Mouse (Mus musculus): Measurements from ENCODE around the gene Glis1. TPM values are rescaled to one million over a fixed set of nuclear protein-coding genes. Genes with fewer than 3 reads are reported as not detected.
A peak's percentile ranks its signal among the peaks of the same experiment; 100 is the strongest.
"Not testable (repeated sequence)": the region's sequence is repeated elsewhere in the genome, so short reads cannot be mapped to it uniquely, and the experiment has no call there.

Gene Glis1
- polyA plus RNA-seq, 1 experiment from 2014 or later, result 4.9 TPM

GRCm38 (mm10) chr4:107597226-107597897 lies 163.0 kb downstream of the Glis1 start:
- WGBS, result 53% methylated on average over 9 of the region's 9 CpGs
- no peak for ATAC-seq (ENCODE audit: low FRiP score, low read depth)
- Histone ChIP-seq H3K27me3 (replicated peaks) (no peaks in the 10 kb centered on the region), H3K36me3 (no peaks in the 10 kb centered on the region), H3K4me1 (peaks cover 17% of the 10 kb centered on the region), H3K9me3 (no peaks in the 10 kb centered on the region), H3K9ac (no peak overlapping the region), H3K4me3 (no peak overlapping the region), H3K4me2 (replicated peaks) (no peak overlapping the region), H3K27ac (no peak overlapping the region)

GRCm38 (mm10) chr4:107597898-107598580 lies 163.6 kb downstream of the Glis1 start:
- Histone ChIP-seq H3K9ac (no peak overlapping the region), H3K4me1 (peaks cover 14% of the 10 kb centered on the region), H3K9me3 (no peaks in the 10 kb centered on the region), H3K4me2 (replicated peaks) (peak overlapping the region; percentile 20; the same call in 1 of the 2 replicates), H3K27me3 (replicated peaks) (no peaks in the 10 kb centered on the region), H3K4me3 (no peak overlapping the region), H3K36me3 (no peaks in the 10 kb centered on the region), H3K27ac (no peak overlapping the region)
- WGBS, result 15% methylated on average over 10 of the region's 10 CpGs
- ATAC-seq (ENCODE audit: low FRiP score, low read depth), result peak; percentile 64

- WGBS, result 90% methylated on average over 5 of the region's 5 CpGs
- H3K27me3 ChIP-seq (replicated peaks); H3K4me3 ChIP-seq; H3K27ac ChIP-seq; H3K36me3 ChIP-seq; H3K9ac ChIP-seq; ATAC-seq (ENCODE audit: low FRiP score, low read depth); H3K4me2 ChIP-seq (replicated peaks); H3K9me3 ChIP-seq: not testable (repeated sequence)
- H3K4me1 ChIP-seq, result peaks cover 14% of the 10 kb centered on the region
Measured at GRCm38 (mm10) chr4:107598581-107598958, 164.2 kb downstream of the Glis1 start.

- H3K27ac ChIP-seq, result no peak overlapping the region
- no peak overlapping the region for H3K4me3 ChIP-seq
- H3K4me1 ChIP-seq, result peaks cover 12% of the 10 kb centered on the region
- WGBS, result 56% methylated on average over 7 of the region's 7 CpGs
- ATAC-seq (ENCODE audit: low FRiP score, low read depth), result no peak
- no peaks in the 10 kb centered on the region for H3K9me3 ChIP-seq
- H3K4me2 ChIP-seq (replicated peaks), result no peak overlapping the region
- H3K9ac ChIP-seq, result no peak overlapping the region
- no peaks in the 10 kb centered on the region for H3K27me3 ChIP-seq (replicated peaks)
- no peaks in the 10 kb centered on the region for H3K36me3 ChIP-seq
Measured at GRCm38 (mm10) chr4:107602284-107602683, 167.9 kb downstream of the Glis1 start.

GRCm38 (mm10) chr4:107602787-107603186 lies 168.4 kb downstream of the Glis1 start:
- Histone ChIP-seq H3K27me3 (replicated peaks) (no peaks in the 10 kb centered on the region), H3K27ac (no peak overlapping the region), H3K9me3 (no peaks in the 10 kb centered on the region), H3K4me3 (no peak overlapping the region), H3K36me3 (no peaks in the 10 kb centered on the region), H3K9ac (no peak overlapping the region), H3K4me2 (replicated peaks) (no peak overlapping the region), H3K4me1 (peaks cover 7% of the 10 kb centered on the region)
- no peak for ATAC-seq (ENCODE audit: low FRiP score, low read depth)
- WGBS, result 77% methylated on average over 14 of the region's 14 CpGs

- 86% methylated on average over 7 of the region's 7 CpGs for WGBS
Measured at GRCm38 (mm10) chr4:107603208-107603607, 168.8 kb downstream of the Glis1 start.

GRCm38 (mm10) chr4:107605964-107606602 lies 171.7 kb downstream of the Glis1 start:
- no peaks in the 10 kb centered on the region for H3K4me1 ChIP-seq
- no peaks in the 10 kb centered on the region for H3K27me3 ChIP-seq (replicated peaks)
- ATAC-seq (ENCODE audit: low FRiP score, low read depth), result no peak
- H3K9me3 ChIP-seq, result no peaks in the 10 kb centered on the region
- 89% methylated on average over 17 of the region's 17 CpGs for WGBS
- no peak overlapping the region for H3K4me2 ChIP-seq (replicated peaks)
- no peak overlapping the region for H3K4me3 ChIP-seq
- no peak overlapping the region for H3K27ac ChIP-seq
- no peak overlapping the region for H3K9ac ChIP-seq
- no peaks in the 10 kb centered on the region for H3K36me3 ChIP-seq

More at GRCm38 (mm10) chr4:107603208-107603607, 168.8 kb downstream of the Glis1 start:
- H3K27ac ChIP-seq, result no peak overlapping the region
- H3K36me3 ChIP-seq, result no peaks in the 10 kb centered on the region
- no peak for ATAC-seq (ENCODE audit: low FRiP score, low read depth)
- no peaks in the 10 kb centered on the region for H3K9me3 ChIP-seq
- H3K4me2 ChIP-seq (replicated peaks), result no peak overlapping the region
- H3K9ac ChIP-seq, result no peak overlapping the region
- H3K27me3 ChIP-seq (replicated peaks), result no peaks in the 10 kb centered on the region
- peaks cover 3% of the 10 kb centered on the region for H3K4me1 ChIP-seq
- H3K4me3 ChIP-seq, result no peak overlapping the region

GRCm38 (mm10) chr4:107609775-107610174 lies 175.4 kb downstream of the Glis1 start:
- no peak for ATAC-seq (ENCODE audit: low FRiP score, low read depth)
- H3K9me3 ChIP-seq, result no peaks in the 10 kb centered on the region
- H3K27me3 ChIP-seq (replicated peaks), result no peaks in the 10 kb centered on the region
- WGBS, result 73% methylated on average over 8 of the region's 8 CpGs
- no peak overlapping the region for H3K27ac ChIP-seq
- no peak overlapping the region for H3K4me3 ChIP-seq
- no peaks in the 10 kb centered on the region for H3K4me1 ChIP-seq
- no peak overlapping the region for H3K4me2 ChIP-seq (replicated peaks)
- no peak overlapping the region for H3K9ac ChIP-seq
- no peaks in the 10 kb centered on the region for H3K36me3 ChIP-seq

GRCm38 (mm10) chr4:107611888-107612650 lies 177.7 kb downstream of the Glis1 start:
- H3K27ac ChIP-seq, result no peak overlapping the region
- H3K27me3 ChIP-seq (replicated peaks), result no peaks in the 10 kb centered on the region
- H3K36me3 ChIP-seq, result no peaks in the 10 kb centered on the region
- H3K9ac ChIP-seq, result no peak overlapping the region
- H3K4me3 ChIP-seq, result no peak overlapping the region
- ATAC-seq (ENCODE audit: low FRiP score, low read depth), result no peak
- H3K9me3 ChIP-seq, result no peaks in the 10 kb centered on the region
- 77% methylated on average over 9 of the region's 9 CpGs for WGBS
- H3K4me2 ChIP-seq (replicated peaks), result no peak overlapping the region
- no peaks in the 10 kb centered on the region for H3K4me1 ChIP-seq

- Histone ChIP-seq H3K9me3 (no peaks in the 10 kb centered on the region), H3K27me3 (replicated peaks) (no peaks in the 10 kb centered on the region), H3K36me3 (no peaks in the 10 kb centered on the region), H3K4me2 (replicated peaks) (no peak overlapping the region), H3K9ac (no peak overlapping the region), H3K4me3 (no peak overlapping the region), H3K27ac (no peak overlapping the region), H3K4me1 (peaks cover 9% of the 10 kb centered on the region; the same call in 1 of the 2 replicates)
- no peak for ATAC-seq (ENCODE audit: low FRiP score, low read depth)
- WGBS, result 64% methylated on average over 6 of the region's 6 CpGs
Measured at GRCm38 (mm10) chr4:107617596-107618230, 183.3 kb downstream of the Glis1 start.

GRCm38 (mm10) chr4:107619487-107619886 lies 185.1 kb downstream of the Glis1 start:
- Histone ChIP-seq H3K4me3 (no peak overlapping the region), H3K27ac (no peak overlapping the region), H3K36me3 (no peaks in the 10 kb centered on the region), H3K4me2 (replicated peaks) (no peak overlapping the region), H3K9me3 (no peaks in the 10 kb centered on the region), H3K27me3 (replicated peaks) (no peaks in the 10 kb centered on the region), H3K4me1 (peaks cover 16% of the 10 kb centered on the region), H3K9ac (no peak overlapping the region)
- 93% methylated on average over 7 of the region's 7 CpGs for WGBS
- ATAC-seq (ENCODE audit: low FRiP score, low read depth), result no peak
